Mouse (Mus musculus): ENCODE results near the gene Mlst8.
"Not testable (repeated sequence)": the region's sequence is repeated elsewhere in the genome, so short reads cannot be mapped to it uniquely, and the experiment has no call there.

Gene Mlst8

DNA sequence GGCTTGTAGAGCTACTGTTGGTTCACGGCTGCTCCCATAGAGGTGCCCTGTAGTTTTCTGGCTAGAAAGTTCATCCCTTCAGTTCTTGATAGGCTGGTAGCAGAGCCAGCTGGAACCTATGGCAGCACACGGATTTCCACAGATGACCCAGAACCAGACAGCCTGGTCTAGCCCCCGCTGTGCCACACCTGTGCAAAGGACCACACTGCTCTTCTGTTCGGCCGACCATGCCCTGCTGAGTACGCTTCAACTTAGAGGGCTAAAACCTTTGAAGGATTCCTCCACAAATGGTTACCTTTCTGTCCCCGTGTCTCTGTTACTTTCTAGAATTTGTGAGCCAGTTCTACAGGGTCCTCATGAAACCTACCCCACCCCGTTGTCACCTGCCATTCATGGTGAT is 53.6 kb downstream of the Mlst8 start:
- not testable (repeated sequence) for DNase-seq

DNA sequence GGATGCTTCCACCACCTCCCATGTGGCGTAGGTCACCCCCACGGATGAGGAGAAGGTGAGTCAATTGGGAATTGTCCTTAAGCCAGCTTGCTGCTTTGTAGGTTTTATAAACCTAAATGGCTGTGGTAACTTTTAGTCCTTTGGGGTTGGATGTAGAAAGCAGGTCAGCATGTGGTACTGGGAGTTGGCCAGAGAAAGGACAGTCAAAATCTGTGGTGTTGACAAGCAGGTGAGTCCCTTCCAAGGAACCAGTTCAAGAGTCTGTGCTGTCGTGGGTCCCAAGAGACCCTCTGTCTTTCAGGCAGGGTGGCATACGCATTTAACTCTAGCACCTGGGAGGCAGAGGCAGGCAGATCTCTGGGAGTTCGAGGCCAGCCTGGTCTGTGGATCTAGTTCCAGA is 54.4 kb downstream of the Mlst8 start:
- no peak for DNase-seq
